Mouse (Mus musculus) heart, adult 11 months (tissue): ENCODE measurements around the gene Mgll.

ENCODE experiments used
- DNase-seq: peaks from one replicate; pipeline ENCODE4 v3.0.0; 2022

Mgll gene

GRCm38 (mm10) chr6:88832663-88833062 lies 108.5 kb downstream of the Mgll start:
- DNase-seq = peak; percentile 92

GRCm38 (mm10) chr6:88833340-88834140 lies 109.3 kb downstream of the Mgll start:
- DNase-seq = peak; percentile 92

GRCm38 (mm10) chr6:88835047-88835446 lies 110.8 kb downstream of the Mgll start:
- peak; percentile 89 for DNase-seq

GRCm38 (mm10) chr6:88836178-88836819 lies 112.1 kb downstream of the Mgll start:
- peak; percentile 90 for DNase-seq

GRCm38 (mm10) chr6:88837999-88838398 lies 113.8 kb downstream of the Mgll start:
- DNase-seq = peak; percentile 90

GRCm38 (mm10) chr6:88838613-88839012 lies 114.4 kb downstream of the Mgll start:
- DNase-seq = peak; percentile 90

- peak; percentile 91 for DNase-seq
Measured at GRCm38 (mm10) chr6:88839135-88839970, 115.1 kb downstream of the Mgll start.

- DNase-seq = peak; percentile 90
Measured at GRCm38 (mm10) chr6:88840211-88840610, 116.0 kb downstream of the Mgll start.

GRCm38 (mm10) chr6:88840791-88841513 lies 116.7 kb downstream of the Mgll start:
- peak; percentile 94 for DNase-seq

GRCm38 (mm10) chr6:88841514-88841780 lies 117.2 kb downstream of the Mgll start:
- DNase-seq = no peak

GRCm38 (mm10) chr6:88841781-88842689 lies 117.8 kb downstream of the Mgll start, which contains the start of gene Abtb1:
Abtb1 (minus strand) TSS chr6:88841984.
- peak; percentile 100 for DNase-seq

GRCm38 (mm10) chr6:88842731-88843151 lies 118.5 kb downstream of the Mgll start:
- no peak for DNase-seq

GRCm38 (mm10) chr6:88843241-88843640 lies 119.0 kb downstream of the Mgll start:
- peak; percentile 94 for DNase-seq

GRCm38 (mm10) chr6:88843781-88844725 lies 119.8 kb downstream of the Mgll start:
- DNase-seq = peak; percentile 91

- peak; percentile 90 for DNase-seq
Measured at GRCm38 (mm10) chr6:88844901-88845565, 120.8 kb downstream of the Mgll start.

- DNase-seq = no peak
Measured at GRCm38 (mm10) chr6:88847571-88847970, 123.4 kb downstream of the Mgll start.

- DNase-seq = peak; percentile 93
Measured at GRCm38 (mm10) chr6:88849270-88849669, 125.1 kb downstream of the Mgll start.

GRCm38 (mm10) chr6:88850034-88850433 lies 125.8 kb downstream of the Mgll start:
- DNase-seq = peak; percentile 88

- DNase-seq = peak; percentile 79
Measured at GRCm38 (mm10) chr6:88854509-88854908, 130.3 kb downstream of the Mgll start.

- no peak for DNase-seq
Measured at GRCm38 (mm10) chr6:88855636-88856035, 131.4 kb downstream of the Mgll start.
